Mouse (Mus musculus) kidney, postnatal 4 days (tissue): ENCODE data around the gene Fam168a.

Source experiments
- DNase-seq, 2 experiments: peaks; one replicate each; pipeline ENCODE4 v3.0.0; 2021; ENCODE audit warnings: mixed read lengths in 2 of 2

Gene Fam168a

GRCm38 (mm10) chr7:100784650-100785049, 78.2 kb downstream of the Fam168a start:
- DNase-seq: no peak

GRCm38 (mm10) chr7:100785426-100785825, 79.0 kb downstream of the Fam168a start:
- no peak for DNase-seq

GRCm38 (mm10) chr7:100786078-100786477, 79.6 kb downstream of the Fam168a start:
- no peak for DNase-seq

GRCm38 (mm10) chr7:100788291-100788690, 81.9 kb downstream of the Fam168a start:
- no peak for DNase-seq

GRCm38 (mm10) chr7:100798810-100799209, 92.4 kb downstream of the Fam168a start:
- DNase-seq: no peak

GRCm38 (mm10) chr7:100805391-100805790, 99.0 kb downstream of the Fam168a start:
- DNase-seq: peak in 1 of 2 experiments; percentile 12

GRCm38 (mm10) chr7:100811912-100812311, 105.5 kb downstream of the Fam168a start:
- DNase-seq: no peak

- DNase-seq: no peak
Observed at GRCm38 (mm10) chr7:100812641-100813040, 106.2 kb downstream of the Fam168a start.

- no peak for DNase-seq
Observed at GRCm38 (mm10) chr7:100815900-100816570, 109.6 kb downstream of the Fam168a start.

GRCm38 (mm10) chr7:100816759-100817441, 110.5 kb downstream of the Fam168a start:
- no peak for DNase-seq

GRCm38 (mm10) chr7:100817442-100817760, 111.0 kb downstream of the Fam168a start:
- no peak for DNase-seq

GRCm38 (mm10) chr7:100818401-100819064, 112.1 kb downstream of the Fam168a start:
- DNase-seq: peak; percentile 56 to 58

GRCm38 (mm10) chr7:100824661-100825060, 118.2 kb downstream of the Fam168a start:
- DNase-seq: no peak

- DNase-seq: no peak
Observed at GRCm38 (mm10) chr7:100828549-100828948, 122.1 kb downstream of the Fam168a start.

- DNase-seq: no peak
Observed at GRCm38 (mm10) chr7:100833859-100834258, 127.4 kb downstream of the Fam168a start.

GRCm38 (mm10) chr7:100835168-100835567, 128.7 kb downstream of the Fam168a start:
- no peak for DNase-seq

GRCm38 (mm10) chr7:100835711-100836110, 129.3 kb downstream of the Fam168a start:
- DNase-seq: no peak

GRCm38 (mm10) chr7:100836657-100837056, 130.2 kb downstream of the Fam168a start:
- DNase-seq: no peak

- DNase-seq: no peak
Observed at GRCm38 (mm10) chr7:100837701-100838100, 131.3 kb downstream of the Fam168a start.

- DNase-seq: no peak
Observed at GRCm38 (mm10) chr7:100839632-100840402, 133.4 kb downstream of the Fam168a start.

GRCm38 (mm10) chr7:100840906-100841305, 134.5 kb downstream of the Fam168a start:
- DNase-seq: no peak

GRCm38 (mm10) chr7:100841608-100842007, 135.2 kb downstream of the Fam168a start:
- no peak for DNase-seq

GRCm38 (mm10) chr7:100842175-100842574, 135.7 kb downstream of the Fam168a start:
- no peak for DNase-seq
